Mouse (Mus musculus): Measurements from ENCODE around the gene Muc3. TPM values are rescaled to one million over a fixed set of nuclear protein-coding genes. Genes with fewer than 3 reads are reported as not detected.
"Not testable (repeated sequence)": the region's sequence is repeated elsewhere in the genome, so short reads cannot be mapped to it uniquely, and the experiment has no call there.

Muc3 gene
- not detected for total RNA-seq (2021)
- long read RNA-seq, experiment 1: 0 reads
- long read RNA-seq, experiment 2: 0 reads

DNA sequence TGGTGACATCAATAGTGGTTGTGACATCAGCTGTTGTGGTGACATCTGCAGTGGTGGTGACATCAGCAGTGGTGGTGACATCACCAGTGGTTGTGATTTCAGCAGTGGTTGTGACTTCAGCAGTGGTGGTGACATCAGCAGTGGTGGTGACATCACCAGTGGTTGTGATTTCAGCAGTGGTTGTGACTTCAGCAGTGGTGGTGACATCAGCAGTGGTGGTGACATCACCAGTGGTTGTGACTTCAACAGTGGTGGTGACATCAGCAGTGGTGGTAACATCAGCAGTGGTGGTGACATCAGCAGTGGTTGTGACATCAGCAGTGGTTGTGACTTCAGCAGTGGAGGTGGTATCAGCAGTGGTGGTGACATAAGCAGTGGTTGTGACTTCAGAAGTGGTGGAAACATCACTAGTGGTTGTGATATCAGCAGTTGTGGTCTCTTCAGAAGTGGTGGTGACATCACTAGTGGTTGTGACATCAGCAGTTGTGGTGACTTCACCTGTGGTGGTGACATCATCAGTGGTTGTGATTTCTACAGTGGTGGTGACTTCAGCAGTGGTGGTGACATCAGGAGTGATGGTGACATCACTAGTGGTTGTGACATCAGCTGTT is at the start of gene Muc3:
Gene Muc3, minus strand, starts transcription at position 51 of the 611 bp plus-strand sequence.
- not testable (repeated sequence) for DNase-seq

GRCm38 (mm10) chr5:137194488-137195120 is 45.5 kb upstream of the Muc3 start:
- no peak for DNase-seq

DNA sequence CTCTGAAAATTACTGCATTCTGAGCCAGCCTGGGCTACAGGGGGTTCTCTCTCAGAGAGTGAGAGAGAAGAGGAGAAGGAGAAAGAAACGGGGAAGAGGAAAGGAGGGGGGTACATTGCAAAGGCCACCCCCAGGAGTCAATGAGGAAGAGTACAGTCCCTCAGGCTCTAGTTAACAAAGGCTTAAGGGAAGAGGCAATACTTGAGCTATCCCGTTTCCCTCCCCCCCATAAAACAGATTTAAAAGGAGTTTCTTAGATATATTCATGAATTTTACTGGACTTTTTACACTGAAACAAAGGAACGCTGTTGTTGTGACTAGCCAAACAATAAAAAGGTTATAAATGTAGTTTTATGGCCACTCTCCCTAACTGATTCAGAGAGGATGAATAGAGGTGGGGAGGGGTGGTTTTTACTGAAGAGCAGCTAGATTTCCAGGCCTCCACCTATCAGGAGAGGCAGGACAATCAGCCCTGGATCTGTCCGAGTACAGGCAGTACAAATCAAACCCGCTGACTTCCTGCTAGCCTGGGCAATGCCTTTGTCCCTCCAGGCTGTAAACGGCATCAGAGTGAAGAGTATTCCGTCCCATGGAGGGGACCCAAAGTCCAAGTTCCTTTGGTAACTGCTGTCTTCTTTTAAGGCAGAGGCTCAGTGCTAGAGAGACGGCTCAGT is 44.3 kb upstream of the Muc3 start:
- no peak for DNase-seq

GRCm38 (mm10) chr5:137189326-137189725 is 40.2 kb upstream of the Muc3 start:
- no peak for DNase-seq

DNA sequence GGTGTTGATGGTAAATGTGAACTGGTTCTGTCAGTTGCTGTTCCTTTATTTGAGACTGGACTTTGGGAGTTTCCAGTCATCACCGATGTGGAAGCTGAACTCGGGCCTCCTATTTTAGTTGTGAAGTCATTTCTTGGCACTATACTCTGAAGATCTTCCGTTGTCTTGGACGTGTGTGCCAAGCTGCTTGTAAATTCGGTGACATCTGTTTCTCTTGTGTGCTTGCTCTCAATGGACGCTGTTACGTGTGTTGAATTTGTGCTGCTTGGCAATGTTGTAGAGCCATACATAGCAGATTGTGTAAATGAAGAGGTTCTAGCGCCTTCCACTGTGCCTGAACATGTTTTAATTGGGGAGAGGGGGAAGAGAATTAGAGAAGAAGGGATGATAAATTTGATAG is 36.2 kb upstream of the Muc3 start:
- no peak for DNase-seq

- no peak for DNase-seq
Measured at GRCm38 (mm10) chr5:137179646-137180374, 30.7 kb upstream of the Muc3 start.

- no peak for DNase-seq
Measured at GRCm38 (mm10) chr5:137173967-137174366, 24.8 kb upstream of the Muc3 start.

DNA sequence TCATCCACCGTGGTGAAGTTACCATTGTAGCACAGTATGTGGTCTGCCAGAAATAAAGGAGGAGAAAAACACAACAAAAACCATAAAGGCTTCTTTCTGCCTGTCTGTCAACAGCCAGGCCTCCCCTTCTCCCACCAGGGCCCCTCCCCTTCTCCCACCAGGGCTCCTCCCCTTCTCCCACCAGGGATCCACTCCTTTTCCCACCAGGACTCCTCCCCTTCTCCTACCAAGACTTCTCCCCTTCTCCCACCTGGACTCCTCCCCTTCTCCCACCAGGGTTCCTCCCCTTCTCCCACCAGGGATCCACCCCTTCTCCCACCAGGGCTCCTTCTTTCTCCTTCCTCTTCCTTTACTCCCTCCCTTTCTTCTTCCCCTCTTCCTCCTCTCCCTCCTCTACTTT is 23.5 kb upstream of the Muc3 start:
- DNase-seq: no peak

DNA sequence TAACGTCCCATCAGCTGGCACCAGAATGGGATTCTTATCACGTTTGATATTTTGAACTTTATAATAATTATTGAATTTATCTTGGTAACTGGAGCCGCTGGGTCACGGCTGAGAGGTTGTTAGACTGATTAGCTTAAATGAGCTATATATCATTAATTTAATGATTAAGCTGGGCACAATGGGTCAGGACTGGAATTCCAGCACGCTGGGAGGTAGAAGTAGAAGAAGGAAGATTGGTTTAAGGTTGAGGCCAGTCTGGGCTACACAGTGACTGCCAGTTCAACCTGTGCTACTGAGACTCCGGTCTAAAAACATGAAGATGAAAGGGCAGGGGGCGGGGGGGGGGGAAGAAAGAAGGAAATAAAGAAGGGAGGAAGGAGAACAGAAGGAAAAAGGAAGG is 22.4 kb upstream of the Muc3 start:
- no peak for DNase-seq

DNA sequence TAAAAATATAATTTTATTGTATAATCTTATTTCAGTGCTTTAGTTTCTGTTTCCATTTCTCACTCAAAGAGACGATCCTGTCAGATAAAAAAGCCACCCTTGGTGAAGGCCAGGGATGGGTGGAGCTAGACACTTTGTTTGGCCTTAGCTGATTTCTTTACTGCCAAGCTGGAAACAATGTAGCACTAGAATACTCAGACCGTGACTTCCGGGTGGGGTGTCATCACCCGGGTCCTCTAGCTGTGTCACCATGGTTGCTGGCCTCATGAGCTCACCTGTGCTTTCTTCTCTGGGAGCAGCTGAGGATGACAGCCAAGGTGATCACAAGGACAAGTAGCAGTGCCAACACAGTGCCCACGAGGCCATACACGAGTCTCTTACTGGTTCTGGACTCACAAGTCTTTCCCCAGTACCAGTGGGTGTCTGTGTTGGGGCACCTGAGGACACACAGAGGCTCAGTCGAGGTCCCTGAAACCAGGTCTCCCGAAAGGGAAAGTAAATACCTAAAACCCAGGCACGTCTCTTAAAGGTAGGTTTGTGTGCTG is 21.8 kb upstream of the Muc3 start:
- no peak for DNase-seq

DNA sequence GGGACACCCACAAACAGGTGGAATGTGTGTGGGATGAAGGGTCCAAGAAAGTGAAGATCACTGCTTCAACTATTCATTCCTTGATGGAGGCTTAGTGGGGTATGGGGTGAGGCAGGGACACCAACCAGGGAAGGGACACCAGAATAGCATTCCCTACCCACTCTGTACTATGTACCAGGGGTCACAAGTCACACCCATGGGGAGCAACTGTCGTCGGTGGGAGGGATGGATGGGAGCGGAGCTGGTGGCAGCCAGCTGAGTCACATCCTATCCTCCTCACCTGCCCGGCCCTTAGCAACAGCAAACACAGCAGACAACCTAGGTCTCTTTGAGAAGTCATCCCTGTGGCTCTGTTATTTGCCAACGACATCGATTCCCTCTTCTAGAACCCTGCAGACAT is 18.4 kb upstream of the Muc3 start:
- no peak for DNase-seq

DNA sequence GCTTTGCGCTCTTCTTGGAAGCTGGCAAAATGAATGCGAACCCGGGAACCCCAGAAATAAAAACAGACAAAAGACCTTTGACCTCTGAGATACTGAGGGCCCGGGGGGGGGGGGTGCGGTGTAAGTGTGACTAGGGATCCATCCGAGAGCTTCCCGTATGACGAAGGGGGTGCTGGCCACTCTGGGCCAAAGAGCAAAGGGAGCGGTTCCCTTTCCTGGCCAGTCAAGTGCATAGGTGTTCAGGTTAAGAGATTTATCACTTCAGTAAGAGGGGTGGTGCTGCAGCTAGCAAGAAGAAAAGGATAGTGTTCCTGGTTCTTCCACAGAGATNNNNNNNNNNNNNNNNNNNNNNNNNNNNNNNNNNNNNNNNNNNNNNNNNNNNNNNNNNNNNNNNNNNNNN is 16.9 kb upstream of the Muc3 start:
- DNase-seq: no peak

DNA sequence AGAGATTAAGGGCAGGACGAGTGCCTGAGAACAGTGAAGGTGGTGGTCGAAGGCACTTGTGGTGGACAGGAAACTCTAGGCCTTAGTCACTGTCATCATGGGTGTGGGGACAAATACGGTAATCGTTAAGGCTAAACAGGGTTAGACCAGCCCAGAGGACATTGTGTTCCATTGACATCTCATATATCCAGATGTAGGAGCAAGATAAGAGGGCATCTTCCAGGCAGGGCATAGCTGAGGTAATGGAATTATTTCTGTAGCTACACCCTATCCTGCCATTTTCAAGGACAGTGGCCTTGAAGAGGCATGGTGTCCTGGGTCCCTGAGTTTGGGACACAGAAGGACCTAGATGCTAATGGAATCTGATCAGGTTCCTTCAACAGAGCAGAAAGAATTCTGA is 12.7 kb upstream of the Muc3 start:
- no peak for DNase-seq

- peak; percentile 17 for DNase-seq
Measured at GRCm38 (mm10) chr5:137159461-137159860, 10.3 kb upstream of the Muc3 start.

DNA sequence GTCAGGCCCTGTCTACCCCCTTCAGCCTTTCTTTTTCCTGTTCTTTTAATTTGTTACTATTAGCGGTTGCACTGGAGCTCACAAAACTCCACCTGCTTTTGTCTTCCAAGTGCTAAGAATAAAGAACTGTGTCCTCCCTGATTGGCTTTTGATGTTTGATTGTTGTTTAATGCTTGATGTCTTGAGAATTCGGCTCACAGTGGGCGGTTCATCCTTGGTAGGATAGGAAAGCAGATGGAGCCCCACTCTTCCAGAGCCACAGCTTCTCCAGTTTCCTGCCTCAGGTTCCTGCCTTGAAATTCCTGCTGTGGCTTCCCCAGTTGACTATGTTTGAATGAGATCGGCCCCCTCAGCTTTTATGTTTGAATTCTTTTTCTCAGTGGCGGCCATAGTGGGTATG is 4.2 kb upstream of the Muc3 start:
- DNase-seq: no peak

DNA sequence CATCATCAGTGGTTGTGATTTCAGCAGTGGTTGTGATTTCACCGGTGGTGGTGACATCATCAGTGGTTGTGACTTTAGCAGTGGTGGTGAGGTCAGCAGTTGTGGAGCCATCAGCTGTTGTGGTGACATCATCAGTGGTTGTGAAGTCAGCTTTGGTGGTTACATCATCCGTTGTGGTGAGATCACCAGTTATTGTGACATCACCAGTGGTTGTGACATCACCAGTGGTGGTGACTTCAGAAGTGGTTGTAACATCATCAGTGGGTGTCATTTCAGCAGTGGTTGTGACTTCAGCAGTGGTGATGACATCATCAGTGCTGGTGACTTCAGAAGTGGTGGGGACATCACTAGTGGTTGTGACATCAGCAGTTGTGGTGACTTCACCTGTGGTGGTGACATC is 3.5 kb upstream of the Muc3 start:
- DNase-seq: no peak

- DNase-seq: no peak
Measured at GRCm38 (mm10) chr5:137140836-137141235, 8.3 kb downstream of the Muc3 start.

GRCm38 (mm10) chr5:137138977-137139376 is 10.1 kb downstream of the Muc3 start:
- DNase-seq: no peak

DNA sequence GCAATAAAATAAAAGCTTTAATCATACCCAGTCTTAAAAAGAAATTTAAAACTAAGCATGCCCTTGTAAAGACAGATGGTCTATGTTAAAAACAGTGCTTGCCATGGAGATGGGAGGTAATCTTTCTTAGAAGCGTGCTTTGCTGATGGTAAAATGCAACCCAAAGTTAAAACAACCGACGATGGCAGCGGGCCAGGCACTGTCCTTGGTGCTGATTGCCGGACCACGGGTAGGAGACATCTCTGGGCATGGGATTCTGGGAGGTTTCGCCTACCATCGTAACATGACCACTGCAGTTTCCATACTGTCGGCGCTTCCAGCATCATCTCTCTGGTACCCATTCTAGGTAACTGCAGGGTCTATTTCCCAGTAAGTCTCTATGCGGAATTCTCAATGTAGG is 14.2 kb downstream of the Muc3 start:
- DNase-seq: no peak

GRCm38 (mm10) chr5:137131490-137131889 is 17.6 kb downstream of the Muc3 start:
- DNase-seq: no peak

- no peak for DNase-seq
Measured at GRCm38 (mm10) chr5:137129281-137129680, 19.8 kb downstream of the Muc3 start.

GRCm38 (mm10) chr5:137123516-137123915 is 25.6 kb downstream of the Muc3 start:
- DNase-seq: no peak
